Mouse (Mus musculus) stomach, embryonic 14.5 days (tissue): ENCODE data around the gene Calhm5. TPM values are rescaled to one million over a fixed set of nuclear protein-coding genes. Genes with fewer than 3 reads are reported as not detected.

Experiments
- ATAC-seq: fragments of 200-750 bp; cut with Nextera tagmentation; 2 replicates; pipeline ENCODE4 v1.8.0; 2017; ENCODE audit warnings: low read depth, moderate TSS enrichment; ENCODE audit not compliant: insufficient number of reproducible peaks, insufficient read depth, low FRiP score
- H3K27ac ChIP-seq: fragments of 300-500 bp; sonication (generic); 2 replicates; pipeline ENCODE4 v1.5.1; 2014; ENCODE audit warnings: mild to moderate bottlenecking, low read length, moderate library complexity, mixed read lengths
- H3K27me3 ChIP-seq: fragments of 300-500 bp; sonication (generic); 2 replicates; pipeline ENCODE4 v1.6.1; 2014; ENCODE audit warnings: low read length, control low read depth, mixed read lengths; ENCODE audit not compliant: control insufficient read depth, insufficient read depth
- H3K36me3 ChIP-seq: fragments of 300-500 bp; sonication (generic); 2 replicates; pipeline ENCODE4 v1.6.1; 2014; ENCODE audit warnings: mild to moderate bottlenecking, control low read depth, low read length, moderate library complexity, mixed read lengths; ENCODE audit not compliant: control insufficient read depth, insufficient read depth
- H3K4me1 ChIP-seq: fragments of 300-500 bp; sonication (generic); 2 replicates; pipeline ENCODE4 v1.6.1; 2014; ENCODE audit warnings: low read length, control low read depth, mixed read lengths; ENCODE audit not compliant: control insufficient read depth, insufficient read depth
- H3K4me2 ChIP-seq: fragments of 300-500 bp; sonication (generic); replicated peaks from 2 replicates; pipeline ENCODE4 v1.6.1; 2014; ENCODE audit warnings: low read depth, low read length, control low read depth
- H3K4me3 ChIP-seq: fragments of 300-500 bp; sonication (generic); 2 replicates; pipeline ENCODE4 v1.5.1; 2014; ENCODE audit warnings: low read depth, low read length, control low read depth
- H3K9ac ChIP-seq: fragments of 300-500 bp; sonication (generic); replicated peaks from 2 replicates; pipeline ENCODE4 v1.6.1; 2014; ENCODE audit warnings: low read depth, mild to moderate bottlenecking, control low read depth, low read length, moderate library complexity, mixed read lengths
- H3K9me3 ChIP-seq: fragments of 300-500 bp; sonication (generic); 2 replicates; pipeline ENCODE4 v1.6.1; 2016; ENCODE audit warnings: low read depth, low read length, control low read depth; ENCODE audit not compliant: control insufficient read depth
- WGBS: fragments of 180-500 bp; shearing (Covaris S2); extraction: QIAGEN DNeasy Blood & Tissue Kit; methylation state at CpG from one replicate; pipeline ENCODE4 v1.1.7; 2014; 5-methylcytosine and 5-hydroxymethylcytosine counted together
- polyA plus RNA-seq: library from polyadenylated mRNA; unstranded; fragments of >200 nt; fragmentation: Nextera tagmentation; extraction: Ambion mirVana; gene quantifications from 2 replicates; pipeline ENCODE4 v1.2.1, GENCODE M21; 2014

Calhm5 gene
- polyA plus RNA-seq = 0.76 and 0.95 TPM in 2 replicates

- no peak within 1 kb of the TSS; the same call in 1 of the 2 replicates for H3K9ac ChIP-seq
- H3K4me3 ChIP-seq = peak within 1 kb of the TSS; percentile 14
- WGBS = 16% methylated on average over 9 of the region's 9 CpGs
- no peaks in the 10 kb centered on the region for H3K9me3 ChIP-seq
- H3K27me3 ChIP-seq = no peaks in the 10 kb centered on the region
- peak; percentile 83 for ATAC-seq
- H3K36me3 ChIP-seq = no peaks in the 10 kb centered on the region
- peak within 1 kb of the TSS; percentile 35 for H3K4me2 ChIP-seq
- no peak within 1 kb of the TSS for H3K27ac ChIP-seq
- no peaks in the 10 kb centered on the region for H3K4me1 ChIP-seq
These were observed at the start of gene Calhm5 for GRCm38 (mm10) chr10:34096418-34096883. TSS of gene Calhm5 (minus strand) at chr10:34096519.

GRCm38 (mm10) chr10:34141693-34142092, 45.4 kb upstream of the Calhm5 start:
- H3K4me2 ChIP-seq = no peak overlapping the region
- ATAC-seq = no peak
- no peak overlapping the region for H3K9ac ChIP-seq
- no peaks in the 10 kb centered on the region for H3K9me3 ChIP-seq
- H3K4me3 ChIP-seq = no peak overlapping the region
- H3K27ac ChIP-seq = no peak overlapping the region
- H3K36me3 ChIP-seq = no peaks in the 10 kb centered on the region
- no peaks in the 10 kb centered on the region for H3K4me1 ChIP-seq
- H3K27me3 ChIP-seq = no peaks in the 10 kb centered on the region
- 90% methylated on average over 2 of the region's 2 CpGs for WGBS

GRCm38 (mm10) chr10:34139768-34140167, 43.4 kb upstream of the Calhm5 start:
- 61% methylated on average over 4 of the region's 4 CpGs for whole genome bisulfite sequencing
- no peak overlapping the region for H3K4me2 ChIP-seq
- no peak overlapping the region for H3K27ac ChIP-seq
- no peak overlapping the region for H3K4me3 ChIP-seq
- H3K9ac ChIP-seq = no peak overlapping the region
- no peaks in the 10 kb centered on the region for H3K27me3 ChIP-seq
- peak; percentile 67; the same call in 1 of the 2 replicates for ATAC-seq
- H3K4me1 ChIP-seq = no peaks in the 10 kb centered on the region
- no peaks in the 10 kb centered on the region for H3K9me3 ChIP-seq
- no peaks in the 10 kb centered on the region for H3K36me3 ChIP-seq

GRCm38 (mm10) chr10:34138027-34138426, 41.7 kb upstream of the Calhm5 start:
- no peak overlapping the region for H3K4me2 ChIP-seq
- no peak overlapping the region for H3K9ac ChIP-seq
- H3K4me3 ChIP-seq = no peak overlapping the region
- H3K27me3 ChIP-seq = no peaks in the 10 kb centered on the region
- no peaks in the 10 kb centered on the region for H3K36me3 ChIP-seq
- no peaks in the 10 kb centered on the region for H3K4me1 ChIP-seq
- H3K9me3 ChIP-seq = no peaks in the 10 kb centered on the region
- ATAC-seq = no peak
- whole genome bisulfite sequencing = 44% methylated on average over 6 of the region's 6 CpGs
- H3K27ac ChIP-seq = no peak overlapping the region

DNA sequence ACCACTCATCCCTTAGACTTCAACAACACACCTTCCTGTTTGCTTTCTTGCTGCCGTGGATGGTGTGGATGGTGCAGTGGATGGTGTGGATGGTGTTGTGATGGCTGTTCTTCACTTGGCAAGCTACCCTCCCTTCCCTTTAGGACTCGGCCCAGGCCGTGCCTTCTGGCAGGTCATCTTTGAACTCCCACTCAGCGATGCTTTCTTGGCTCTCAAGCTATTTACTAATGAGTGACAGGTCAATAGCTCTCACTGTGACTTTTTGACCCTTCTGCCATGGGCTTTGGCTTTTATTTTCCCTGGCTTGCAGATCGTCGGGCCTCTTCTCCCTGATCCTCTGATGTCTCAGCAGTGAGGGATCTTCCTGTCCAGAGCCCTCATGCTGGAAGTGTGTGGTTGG, 40.1 kb upstream of the Calhm5 start:
- H3K27ac ChIP-seq = no peak overlapping the region
- 19% methylated on average over 6 of the region's 6 CpGs for WGBS
- H3K4me2 ChIP-seq = no peak overlapping the region
- H3K4me3 ChIP-seq = no peak overlapping the region
- ATAC-seq = no peak
- no peaks in the 10 kb centered on the region for H3K4me1 ChIP-seq
- no peak overlapping the region for H3K9ac ChIP-seq
- no peaks in the 10 kb centered on the region for H3K36me3 ChIP-seq
- H3K9me3 ChIP-seq = no peaks in the 10 kb centered on the region
- H3K27me3 ChIP-seq = no peaks in the 10 kb centered on the region

- H3K4me1 ChIP-seq = 0 out of 2 replicates have a peak, but pooled peaks cover 3% of the 10 kb centered on the region
- ATAC-seq = no peak
- H3K9me3 ChIP-seq = no peaks in the 10 kb centered on the region
- no peak overlapping the region for H3K27ac ChIP-seq
- H3K36me3 ChIP-seq = no peaks in the 10 kb centered on the region
- H3K4me3 ChIP-seq = no peak overlapping the region
- no peaks in the 10 kb centered on the region for H3K27me3 ChIP-seq
- WGBS = 64% methylated on average over 2 of the region's 2 CpGs
- H3K4me2 ChIP-seq = no peak overlapping the region
- no peak overlapping the region for H3K9ac ChIP-seq
These were observed 35.0 kb upstream of the Calhm5 start for GRCm38 (mm10) chr10:34131356-34131755.

GRCm38 (mm10) chr10:34128391-34128790, 32.1 kb upstream of the Calhm5 start:
- Histone ChIP-seq H3K36me3 (no peaks in the 10 kb centered on the region), H3K9me3 (no peaks in the 10 kb centered on the region), H3K9ac (no peak overlapping the region), H3K4me2 (no peak overlapping the region), H3K27me3 (no peaks in the 10 kb centered on the region), H3K4me1 (0 out of 2 replicates have a peak, but pooled peaks cover 3% of the 10 kb centered on the region), H3K4me3 (no peak overlapping the region), H3K27ac (no peak overlapping the region)
- no peak for ATAC-seq
- 82% methylated on average over 6 of the region's 6 CpGs for WGBS

GRCm38 (mm10) chr10:34127392-34128378, 31.4 kb upstream of the Calhm5 start, which contains the start of gene Calhm6:
TSS of gene Calhm6 (minus strand) at chr10:34127984.
- Histone ChIP-seq H3K9ac (no peak within 1 kb of the TSS), H3K4me2 (peak within 1 kb of the TSS; percentile 84), H3K36me3 (no peaks in the 10 kb centered on the region), H3K9me3 (no peaks in the 10 kb centered on the region), H3K27ac (no peak within 1 kb of the TSS), H3K4me1 (0 out of 2 replicates have a peak, but pooled peaks cover 3% of the 10 kb centered on the region), H3K27me3 (no peaks in the 10 kb centered on the region), H3K4me3 (peak within 1 kb of the TSS; percentile 37)
- ATAC-seq = peak; percentile 73
- 13% methylated on average over 44 of the region's 44 CpGs for WGBS
